Mouse (Mus musculus): ENCODE data around the gene Zg16.

The Zg16 gene

DNA sequence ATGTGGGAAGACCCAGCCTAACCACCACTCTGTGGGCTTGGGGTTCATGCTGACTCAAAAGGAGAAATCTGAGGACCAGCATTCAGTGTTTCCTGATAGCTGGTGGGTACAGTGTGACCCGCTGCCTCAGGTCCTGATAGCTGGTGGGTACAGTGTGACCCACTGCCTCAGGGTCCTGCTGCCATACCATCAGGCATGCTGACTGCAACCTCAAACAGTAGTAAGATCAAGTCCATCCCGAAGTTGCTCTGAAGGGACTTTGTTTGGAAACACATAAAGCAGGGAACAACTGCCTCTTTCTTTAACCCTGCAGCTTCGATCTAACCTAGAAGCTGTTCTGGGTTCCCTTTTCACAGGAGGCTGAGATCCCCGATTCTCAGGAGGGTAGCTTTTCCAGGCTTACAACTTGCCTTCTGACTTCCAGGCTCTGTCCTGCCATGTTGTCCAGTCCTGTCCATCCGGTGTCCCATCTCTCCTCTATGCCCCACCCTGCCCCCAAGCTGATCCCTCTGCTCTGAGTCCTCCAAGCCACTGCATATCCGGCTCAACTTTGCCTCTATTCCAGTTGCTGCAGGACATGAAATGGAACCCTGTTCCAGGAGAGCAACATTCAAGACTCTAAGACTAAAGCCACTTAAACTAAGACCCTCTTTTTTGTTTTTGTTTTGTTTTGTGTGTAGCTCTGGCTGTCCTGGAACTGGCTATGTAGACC lies 79.7 kb downstream of the Zg16 start:
- DNase-seq (ENCODE audit: low read depth, low spot score), result no peak

- no peak for DNase-seq (ENCODE audit: low read depth, low spot score)
These were observed 82.8 kb downstream of the Zg16 start for GRCm38 (mm10) chr7:127004122-127004875.

DNA sequence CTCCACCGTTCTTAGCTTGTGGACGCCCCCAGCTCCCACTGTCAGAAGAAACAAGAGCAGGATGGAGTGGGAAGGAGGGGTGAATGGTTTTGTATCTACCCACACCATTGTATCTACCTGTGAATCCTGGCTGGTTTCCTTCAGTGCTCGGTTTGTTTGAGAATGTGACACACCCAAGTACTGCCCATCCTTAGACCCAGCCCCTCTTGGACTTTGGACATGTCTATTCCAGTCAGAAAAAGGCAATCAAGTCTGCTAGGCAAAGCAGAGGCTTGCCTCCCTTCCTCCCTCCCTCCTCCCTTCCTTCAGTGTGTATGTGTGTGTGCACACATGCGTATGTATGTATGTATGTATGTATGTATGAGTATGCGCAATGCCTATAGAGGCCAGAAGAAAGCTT lies 83.5 kb downstream of the Zg16 start:
- no peak for DNase-seq (ENCODE audit: low read depth, low spot score)

Measured in forelimb bud, embryonic 11.5 days (tissue).